Mouse (Mus musculus) spleen, postnatal 14 days (tissue): ENCODE measurements around the gene Crybg1.

Experiments
- DNase-seq, 2 experiments: peaks; one replicate each; pipeline ENCODE4 v3.0.0; 2021 to 2022; ENCODE audit warnings: low spot score in 2 of 2

Gene Crybg1

DNA sequence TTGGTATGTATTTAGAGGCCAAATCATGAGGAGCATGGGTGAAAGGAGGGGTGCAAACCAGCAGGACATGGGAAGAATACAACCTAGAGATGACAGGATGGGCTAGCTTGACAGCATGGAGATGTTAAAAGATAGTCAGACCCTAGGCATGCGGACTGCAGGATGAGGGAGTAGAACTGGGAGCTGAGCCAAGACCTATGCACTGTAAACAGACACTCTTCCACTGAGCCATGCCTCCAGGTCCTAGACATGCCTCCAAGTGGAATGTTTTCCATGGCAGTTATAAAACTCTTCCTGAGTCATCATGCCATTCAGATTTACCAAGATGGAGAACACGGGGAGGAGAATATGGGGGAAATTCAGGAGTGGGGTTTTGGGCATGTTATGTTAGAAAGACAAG lies 53.9 kb downstream of the Crybg1 start:
- DNase-seq, result no peak

DNA sequence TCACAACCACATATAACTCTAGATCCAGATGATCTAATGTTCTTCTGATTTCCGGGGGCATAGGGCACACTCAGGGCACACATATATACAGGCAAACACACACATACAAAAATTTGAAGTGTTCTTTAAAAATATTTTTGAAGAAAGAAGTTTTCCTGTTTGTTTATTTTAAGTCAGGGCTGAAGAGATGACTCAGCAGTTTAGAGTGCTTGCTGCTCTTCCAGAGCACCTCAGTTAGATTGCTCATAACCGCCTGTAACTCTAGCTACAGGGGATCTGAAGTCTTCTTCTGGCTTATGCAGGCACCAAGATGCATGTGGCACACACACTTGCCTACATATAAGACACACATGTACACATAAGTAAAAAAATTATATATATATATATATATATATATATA lies 56.9 kb downstream of the Crybg1 start:
- no peak for DNase-seq

DNA sequence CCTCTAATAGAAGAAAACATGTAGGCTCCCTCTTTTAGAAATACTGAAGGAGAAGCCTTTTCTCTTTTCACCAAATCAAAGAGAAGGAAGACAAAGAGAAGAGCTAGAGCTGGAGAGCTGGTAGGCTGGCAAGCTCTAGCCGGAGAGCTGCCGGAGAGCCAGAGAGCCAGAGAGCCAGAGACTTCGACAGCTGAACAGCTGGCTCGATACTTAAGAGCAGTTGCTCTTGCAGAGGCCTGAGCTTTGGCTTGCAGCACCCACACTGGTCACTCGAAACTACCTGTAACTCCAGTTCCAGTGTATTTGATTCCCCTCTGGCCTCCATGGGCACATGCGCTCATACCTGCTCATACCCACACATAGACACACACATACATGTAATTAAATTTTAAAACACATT lies 68.3 kb downstream of the Crybg1 start:
- DNase-seq, result no peak

- DNase-seq, result no peak
These were observed 69.7 kb downstream of the Crybg1 start for GRCm38 (mm10) chr10:44078799-44079521.

DNA sequence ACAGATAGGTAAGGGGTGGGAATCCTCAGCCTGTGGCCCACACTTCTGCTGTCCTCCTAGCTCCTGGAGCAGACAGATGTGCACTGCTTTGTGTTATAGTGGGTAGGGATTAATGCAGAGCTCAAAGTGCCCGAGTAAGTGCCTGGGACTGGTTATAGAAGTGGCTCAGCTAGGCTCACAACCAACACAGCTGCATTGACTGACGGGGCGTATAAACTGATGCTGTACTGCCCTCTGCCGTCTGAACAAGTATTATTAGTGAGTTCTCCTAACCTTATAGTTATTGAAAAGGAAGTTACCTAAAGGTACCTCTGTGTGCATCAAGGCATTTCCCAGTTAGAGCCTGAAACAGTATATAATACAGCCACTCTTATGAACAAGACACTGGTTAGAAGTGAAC lies 77.6 kb downstream of the Crybg1 start:
- DNase-seq, result peak; percentile 15 to 60

DNA sequence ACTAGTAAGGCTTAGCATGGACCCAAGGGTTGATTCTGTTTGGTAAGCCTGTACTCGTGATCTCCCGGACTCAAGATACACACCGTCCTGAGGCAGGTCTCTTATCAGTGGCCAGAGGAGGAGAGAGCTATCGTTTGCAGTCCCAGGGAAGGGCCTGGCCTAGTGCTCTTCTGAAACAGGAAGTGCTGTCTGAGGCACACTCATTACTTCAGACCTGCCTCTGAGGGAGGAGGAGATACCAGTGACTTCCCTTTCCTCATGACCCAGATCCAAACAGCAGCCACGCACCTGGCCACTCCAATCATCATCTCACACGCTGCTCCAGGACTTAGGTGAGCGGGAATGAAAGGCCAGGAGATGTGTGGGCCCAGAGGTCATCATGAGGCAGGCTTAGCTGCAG lies 79.5 kb downstream of the Crybg1 start:
- DNase-seq, result peak in 1 of 2 experiments; percentile 7

- DNase-seq, result no peak
These were observed 82.7 kb downstream of the Crybg1 start for GRCm38 (mm10) chr10:44065848-44066360.

GRCm38 (mm10) chr10:44062981-44063380 lies 85.7 kb downstream of the Crybg1 start:
- no peak for DNase-seq

DNA sequence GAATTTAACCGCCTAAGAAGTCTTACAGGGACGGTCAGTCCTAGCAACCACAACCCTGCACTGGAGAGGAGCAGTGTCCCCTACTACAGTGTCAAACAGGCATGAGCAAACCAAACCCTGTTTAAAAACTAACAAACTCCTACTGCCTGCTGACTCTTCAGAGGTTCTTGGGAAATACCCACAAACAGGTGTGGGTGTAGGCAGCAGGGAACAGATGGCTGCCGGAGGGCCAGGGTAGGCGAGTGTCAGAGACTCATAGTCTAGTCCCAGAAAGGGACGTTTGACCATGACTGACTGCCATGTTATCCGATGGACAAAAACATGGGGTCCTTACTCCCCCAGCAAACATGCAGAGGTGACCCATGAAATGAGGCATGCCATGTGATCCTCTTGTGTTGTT lies 97.7 kb downstream of the Crybg1 start:
- DNase-seq, result no peak

DNA sequence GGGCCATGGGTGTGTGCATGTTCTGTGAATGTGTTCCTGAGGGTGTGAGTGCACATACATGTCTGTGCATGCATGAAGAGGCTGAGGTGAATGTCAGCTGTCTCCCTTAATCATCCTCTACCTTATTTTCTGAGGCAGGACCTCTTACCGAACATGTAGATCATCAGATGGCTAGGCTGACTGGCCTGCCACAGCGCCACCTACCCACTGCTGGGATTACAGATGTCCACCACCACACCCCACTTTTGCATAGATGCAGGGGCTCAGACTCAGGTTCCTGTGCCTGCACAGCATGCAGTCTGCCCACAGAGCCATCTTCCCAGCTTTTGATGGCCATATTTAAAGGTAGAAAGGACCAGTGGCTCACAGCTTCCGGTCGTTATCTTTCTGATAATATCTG lies 103.9 kb downstream of the Crybg1 start:
- peak in 1 of 2 experiments; percentile 9 for DNase-seq

DNA sequence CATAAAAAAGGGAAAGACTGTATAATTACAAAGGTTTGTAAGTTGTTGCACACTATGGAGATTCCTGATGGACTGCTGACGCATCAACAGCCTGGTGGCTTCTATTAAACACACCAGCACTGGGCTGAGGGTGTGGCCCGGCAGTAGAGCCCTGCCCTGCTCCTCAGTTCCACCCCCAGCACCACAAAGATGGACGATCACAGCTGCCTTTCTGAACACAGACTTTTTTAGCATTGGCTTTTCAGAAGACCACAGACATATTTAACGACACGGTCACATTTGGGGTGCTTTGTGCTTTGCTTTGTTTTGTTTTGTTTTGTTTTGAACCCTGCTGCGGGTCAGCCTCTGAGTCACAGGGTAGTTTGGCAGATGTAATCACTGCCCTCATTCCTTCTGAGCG lies 105.0 kb downstream of the Crybg1 start:
- no peak for DNase-seq

DNA sequence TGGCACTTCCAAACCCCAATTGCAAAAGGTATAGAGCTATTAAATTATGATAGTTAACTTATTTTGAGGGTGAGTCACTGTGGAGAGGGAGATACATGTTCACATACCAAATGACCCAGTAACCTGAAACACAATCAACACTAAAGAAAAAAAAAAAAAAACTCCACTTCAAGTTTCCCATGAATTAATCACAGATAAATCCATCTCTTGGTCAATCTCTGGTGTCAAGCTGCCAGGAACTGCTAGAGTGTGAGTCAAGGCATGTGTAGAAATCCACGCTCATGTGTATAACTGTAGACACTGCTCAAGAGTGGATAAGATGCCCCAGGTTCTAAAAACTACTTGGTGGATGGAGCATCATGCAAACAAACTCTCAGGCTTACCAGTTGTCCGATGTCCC lies 109.5 kb downstream of the Crybg1 start:
- DNase-seq, result no peak

DNA sequence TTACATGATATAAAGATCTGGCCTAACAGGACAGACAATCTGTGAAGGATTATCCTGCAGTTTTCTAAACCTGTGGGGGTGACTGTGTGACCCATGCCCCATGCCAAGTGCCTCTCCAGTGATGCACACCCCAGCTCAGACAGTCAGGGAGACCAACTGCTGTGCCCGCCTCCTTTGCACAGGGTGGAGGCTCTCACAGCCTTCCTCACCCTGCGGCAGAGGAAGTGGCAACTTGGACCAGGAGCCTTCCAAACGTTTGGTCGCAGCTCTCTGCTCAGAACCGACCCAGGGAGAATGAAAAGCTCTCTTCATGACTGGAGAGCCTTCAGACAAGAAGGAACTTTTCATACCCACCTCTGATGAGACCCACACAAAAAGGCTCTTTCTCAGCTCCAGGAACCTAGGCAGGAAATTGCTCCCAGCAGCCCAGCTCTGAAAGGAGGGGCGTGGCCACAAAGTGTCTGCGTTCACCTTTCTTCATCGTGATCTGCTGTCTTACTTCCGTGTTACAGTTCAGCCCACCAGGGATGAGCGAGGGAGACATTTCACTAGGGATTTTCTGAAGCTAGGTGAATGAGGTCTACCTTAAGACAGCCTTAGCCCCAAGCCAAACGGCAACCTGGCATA lies 110.6 kb downstream of the Crybg1 start:
- no peak for DNase-seq

DNA sequence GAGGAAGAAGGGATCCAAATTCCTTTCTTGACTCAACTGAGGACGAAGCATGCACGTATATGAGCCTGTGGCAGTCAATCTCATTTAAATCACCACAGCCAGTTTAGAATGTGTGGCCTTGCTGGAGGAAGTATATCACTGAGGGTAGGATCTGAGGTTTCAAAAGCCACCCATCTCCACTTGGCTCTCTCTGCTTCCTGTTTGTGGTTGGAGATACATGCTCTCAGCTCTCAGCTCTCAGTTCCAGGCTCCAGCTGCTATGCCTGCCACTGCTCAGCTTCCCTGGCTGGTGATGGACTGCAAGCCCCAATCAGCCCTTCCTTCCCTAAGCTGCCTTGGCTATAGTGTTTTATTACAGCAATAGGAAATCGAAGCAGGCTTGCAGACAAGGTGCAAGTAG lies 119.1 kb downstream of the Crybg1 start:
- DNase-seq, result no peak

- DNase-seq, result no peak
These were observed 121.4 kb downstream of the Crybg1 start for GRCm38 (mm10) chr10:44027226-44027625.

GRCm38 (mm10) chr10:44026105-44026504 lies 122.5 kb downstream of the Crybg1 start:
- no peak for DNase-seq

- no peak for DNase-seq
These were observed 123.9 kb downstream of the Crybg1 start for GRCm38 (mm10) chr10:44024705-44025104.

DNA sequence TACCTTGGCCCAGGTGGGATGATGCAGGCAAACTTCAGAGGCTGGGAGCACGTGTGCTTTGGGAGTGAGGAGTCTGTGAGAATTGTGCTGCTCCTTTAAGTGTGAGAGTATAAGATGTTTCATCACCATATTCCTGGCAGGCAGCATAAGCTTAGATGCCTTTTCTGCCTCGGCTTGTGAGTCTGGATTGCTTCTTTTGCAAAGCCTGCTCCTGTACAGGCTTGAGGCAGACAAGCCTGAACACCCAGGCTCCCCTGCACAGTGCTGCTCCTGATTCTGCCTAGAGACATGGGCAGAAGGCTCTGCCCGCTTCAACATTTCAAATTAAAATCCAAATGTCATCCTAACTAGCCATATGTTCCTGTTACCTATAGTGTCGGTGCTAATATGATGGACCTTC lies 128.5 kb downstream of the Crybg1 start:
- no peak for DNase-seq

DNA sequence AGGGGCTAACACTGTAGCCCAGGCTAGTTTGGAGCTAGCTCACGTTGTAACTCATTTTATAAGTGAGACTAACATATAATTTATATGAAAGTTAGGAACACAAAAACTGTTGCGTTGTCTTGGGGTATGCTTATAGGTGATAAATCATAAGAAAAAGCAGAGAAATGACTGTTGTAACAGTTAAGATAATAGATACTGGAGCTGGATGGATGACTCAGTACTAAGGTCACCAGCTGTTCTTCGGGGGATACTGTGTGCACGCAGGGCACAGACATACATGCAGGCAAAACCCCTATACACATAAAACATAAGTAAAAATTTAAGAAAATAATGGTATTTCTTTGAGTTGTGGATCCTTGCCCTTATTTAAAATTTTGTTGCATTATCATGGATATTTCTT lies 130.1 kb downstream of the Crybg1 start:
- no peak for DNase-seq

DNA sequence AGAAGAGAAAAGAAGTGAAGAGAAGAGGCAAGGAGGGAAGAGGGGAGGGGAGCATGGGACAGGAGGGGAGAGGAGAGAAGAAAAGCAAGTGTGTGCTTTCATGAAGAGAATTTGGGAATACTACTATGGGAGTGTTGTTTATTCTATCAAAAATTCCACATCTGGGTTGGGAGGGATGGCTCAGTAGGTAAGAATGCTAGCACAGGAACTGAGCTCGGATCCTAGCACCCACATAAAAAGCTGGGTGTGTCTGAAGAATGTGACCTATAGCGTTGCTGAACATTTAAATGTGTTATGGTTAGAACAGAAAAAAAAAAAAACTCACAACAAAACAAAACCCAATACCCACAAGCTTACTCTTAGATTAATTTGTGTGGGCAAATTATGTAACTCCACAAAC lies 133.0 kb downstream of the Crybg1 start:
- DNase-seq, result no peak

GRCm38 (mm10) chr10:44013885-44014284 lies 134.8 kb downstream of the Crybg1 start:
- no peak for DNase-seq

GRCm38 (mm10) chr10:44011408-44011807 lies 137.2 kb downstream of the Crybg1 start:
- DNase-seq, result no peak

DNA sequence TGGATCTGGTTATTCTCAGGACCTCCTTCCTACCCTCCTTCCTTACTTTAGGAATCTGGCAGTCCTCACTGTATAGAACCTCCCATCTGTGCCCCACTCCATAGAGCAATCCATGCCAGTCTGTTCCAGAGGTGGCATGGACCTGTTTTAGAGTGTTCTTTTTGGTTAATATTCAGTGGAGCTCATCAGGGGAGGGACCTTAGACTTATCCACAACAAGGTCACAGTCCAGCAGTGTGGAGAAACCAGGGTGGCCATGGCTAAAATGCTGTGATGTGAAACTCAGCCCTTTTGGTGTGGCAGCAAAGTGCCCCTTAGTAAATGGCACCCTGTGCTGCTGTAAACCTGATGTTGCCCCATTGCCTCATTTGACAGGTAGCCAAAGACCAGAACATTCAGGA lies 139.8 kb downstream of the Crybg1 start:
- no peak for DNase-seq
